Mouse (Mus musculus) left cerebral cortex, adult 9 months (tissue): ENCODE data around the gene Plekhh2.
"Not testable (repeated sequence)": the region's sequence is repeated elsewhere in the genome, so short reads cannot be mapped to it uniquely, and the experiment has no call there.

Source experiments
- DNase-seq, 2 experiments: peaks; one replicate each; pipeline ENCODE4 v3.0.0; 2022; ENCODE audit warnings: low spot score in 2 of 2

Gene Plekhh2

GRCm38 (mm10) chr17:84512516-84513085 is 906 bp downstream of the Plekhh2 start:
- DNase-seq: no peak

DNA sequence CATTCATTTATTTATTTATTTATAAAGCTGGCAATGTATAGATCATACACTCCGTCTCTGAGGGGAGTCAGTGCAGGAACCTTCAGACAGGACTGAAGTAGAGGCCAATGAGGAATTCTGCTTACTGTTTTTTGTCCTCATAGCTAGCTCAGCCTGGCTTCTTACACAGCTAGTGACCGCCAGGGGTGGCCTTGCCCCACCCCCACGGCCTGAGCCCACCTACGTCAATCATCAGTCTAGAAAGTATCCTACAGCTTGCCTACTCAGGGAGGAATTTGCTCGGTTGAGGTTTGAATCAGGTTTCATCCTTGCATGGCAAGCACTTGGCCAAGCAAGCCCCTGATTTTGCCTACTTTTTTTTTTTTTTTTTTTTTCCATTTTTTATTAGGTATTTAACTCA is 4.2 kb downstream of the Plekhh2 start:
- DNase-seq: no peak

GRCm38 (mm10) chr17:84519346-84519745 is 7.7 kb downstream of the Plekhh2 start:
- no peak for DNase-seq

DNA sequence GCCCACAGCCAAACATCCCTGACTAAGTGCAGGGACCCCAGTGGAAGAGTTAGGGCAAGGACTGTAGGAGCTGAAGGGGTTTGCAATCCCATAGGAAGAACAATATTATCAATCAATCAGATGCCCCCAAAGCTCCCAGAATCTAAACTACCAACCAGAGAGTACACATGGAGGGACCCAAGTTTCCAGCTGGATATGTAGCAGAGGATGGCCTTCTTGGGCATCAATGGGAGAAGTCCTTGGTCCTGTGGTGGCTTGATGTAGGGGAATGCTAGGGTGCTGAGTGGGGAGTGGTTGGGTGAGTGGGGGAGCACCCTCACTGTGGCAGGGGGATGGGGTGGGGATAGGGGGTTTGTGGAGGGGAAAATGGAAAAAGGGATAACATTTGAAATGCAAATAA is 8.4 kb downstream of the Plekhh2 start:
- DNase-seq: no peak

GRCm38 (mm10) chr17:84529356-84529755 is 17.7 kb downstream of the Plekhh2 start:
- no peak for DNase-seq

DNA sequence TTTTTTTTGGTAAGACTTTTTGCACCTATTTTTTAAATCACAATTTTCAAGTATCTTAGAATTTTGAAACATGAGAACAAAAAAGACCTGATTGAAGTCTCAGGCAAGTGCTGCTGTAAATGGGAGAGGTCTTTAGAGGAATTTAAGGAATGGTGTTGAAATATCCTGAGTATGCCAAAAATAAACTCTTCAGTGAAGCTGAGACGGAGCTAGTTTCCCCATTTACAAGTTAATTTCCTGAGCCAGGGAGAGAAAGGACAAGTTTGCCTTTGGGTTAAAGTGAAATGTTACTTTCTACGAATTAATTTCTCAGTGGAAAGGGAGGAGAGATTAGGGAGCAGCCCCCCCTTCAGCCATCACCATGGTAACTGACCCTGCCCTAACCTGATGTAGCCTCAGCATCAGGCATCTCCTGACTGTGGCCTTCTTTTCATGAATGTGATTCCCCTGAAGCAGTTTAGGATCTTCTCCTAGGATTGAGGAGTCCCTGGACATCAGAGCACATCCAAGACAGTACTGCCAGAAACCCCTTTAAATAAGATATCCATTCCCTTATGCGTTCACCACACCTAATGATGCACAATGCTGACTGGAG is 18.6 kb downstream of the Plekhh2 start:
- DNase-seq: no peak

- DNase-seq: no peak
Measured at GRCm38 (mm10) chr17:84532909-84533499, 21.3 kb downstream of the Plekhh2 start.

GRCm38 (mm10) chr17:84533841-84534240 is 22.1 kb downstream of the Plekhh2 start:
- DNase-seq: no peak

DNA sequence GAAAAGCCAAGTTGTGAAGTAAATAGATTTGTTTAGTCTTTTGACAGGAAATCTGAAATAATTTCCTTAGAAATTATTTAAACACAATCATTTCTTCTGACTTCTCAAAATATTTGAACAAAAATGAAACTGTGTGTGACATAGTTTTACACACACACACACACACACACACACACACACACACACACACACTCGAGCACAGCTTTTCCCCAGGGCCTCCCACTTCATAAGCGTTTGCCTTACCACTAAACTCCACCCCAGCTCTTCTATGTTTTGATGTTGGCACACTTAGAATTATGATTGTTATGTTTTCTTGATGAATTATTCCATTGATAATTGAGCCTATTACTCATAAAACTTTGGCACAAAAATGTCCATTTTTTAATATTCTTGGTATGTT is 22.9 kb downstream of the Plekhh2 start:
- DNase-seq: no peak

- DNase-seq: no peak
Measured at GRCm38 (mm10) chr17:84535226-84535625, 23.5 kb downstream of the Plekhh2 start.

- DNase-seq: no peak
Measured at GRCm38 (mm10) chr17:84537301-84537700, 25.6 kb downstream of the Plekhh2 start.

DNA sequence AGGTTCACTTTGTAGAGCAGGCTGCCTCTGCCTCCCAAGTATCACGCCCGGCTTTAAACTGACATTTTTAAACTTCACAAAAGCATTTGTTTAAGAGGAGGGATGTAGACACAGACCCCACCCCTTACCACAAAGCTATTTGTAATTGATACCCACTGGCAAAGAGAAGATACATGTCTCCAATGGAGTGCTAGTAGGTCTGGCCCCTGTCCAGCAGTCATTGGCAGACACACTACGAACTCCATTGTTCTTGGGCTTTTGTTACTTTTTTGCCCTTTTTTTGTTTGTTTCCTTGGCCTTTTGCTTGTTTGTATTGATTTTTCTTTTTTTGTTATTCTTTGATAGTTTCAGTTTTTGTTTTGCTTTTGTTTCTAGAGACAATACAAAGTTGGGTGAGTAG is 26.3 kb downstream of the Plekhh2 start:
- DNase-seq: no peak

- DNase-seq: no peak
Measured at GRCm38 (mm10) chr17:84540603-84541002, 28.9 kb downstream of the Plekhh2 start.

DNA sequence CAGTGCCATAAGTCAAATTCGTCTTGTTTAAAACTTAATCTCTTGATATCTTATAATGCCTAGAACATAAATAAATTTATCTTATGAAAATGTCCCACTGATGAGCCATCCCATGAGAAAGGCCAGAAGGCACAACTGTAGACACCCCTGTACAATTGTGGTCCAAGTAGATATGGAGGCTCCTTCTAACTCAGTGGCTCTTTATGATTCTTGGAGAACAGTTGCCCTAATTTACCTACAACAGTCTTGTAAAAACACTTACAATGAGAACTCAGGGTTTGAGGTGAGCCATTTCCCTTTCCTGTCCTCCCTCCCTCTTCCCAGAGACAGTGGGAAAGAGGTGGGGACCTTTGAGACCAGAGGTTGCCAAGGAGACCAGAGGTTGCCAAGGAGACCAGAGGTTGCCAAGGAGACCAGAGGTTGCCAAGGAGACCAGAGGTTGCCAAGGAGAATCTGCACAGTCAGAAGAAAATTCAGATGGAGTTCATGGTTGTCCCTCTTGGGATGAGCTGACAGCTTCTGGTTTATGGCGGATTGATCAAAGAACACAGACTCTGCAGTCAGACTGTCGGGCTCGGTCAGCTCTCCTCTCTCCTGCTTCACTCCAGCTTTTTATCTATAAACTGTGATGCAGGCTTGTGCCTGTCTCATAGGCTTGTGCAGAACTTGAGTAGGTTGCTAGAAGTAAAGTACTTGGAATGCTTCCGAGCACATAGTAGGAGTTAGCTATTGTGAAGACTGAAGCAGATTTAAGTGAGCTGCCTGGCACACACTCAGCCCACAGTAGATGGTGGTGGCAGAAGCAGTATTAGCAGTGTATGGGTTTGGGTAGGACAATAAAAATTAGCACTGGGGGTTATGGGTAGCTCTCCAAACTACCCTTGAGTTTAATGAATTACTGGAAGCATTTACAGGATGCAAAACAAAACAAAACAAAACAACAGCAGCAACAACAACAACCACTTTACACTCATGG is 39.5 kb downstream of the Plekhh2 start:
- DNase-seq: peak in 1 of 2 experiments; percentile 25

GRCm38 (mm10) chr17:84552230-84552629 is 40.5 kb downstream of the Plekhh2 start:
- DNase-seq: no peak

- DNase-seq: not testable (repeated sequence)
Measured at GRCm38 (mm10) chr17:84564264-84564663, 52.6 kb downstream of the Plekhh2 start.

- DNase-seq: no peak
Measured at GRCm38 (mm10) chr17:84565762-84566161, 54.1 kb downstream of the Plekhh2 start.

- no peak for DNase-seq
Measured at GRCm38 (mm10) chr17:84566773-84567555, 55.3 kb downstream of the Plekhh2 start.

DNA sequence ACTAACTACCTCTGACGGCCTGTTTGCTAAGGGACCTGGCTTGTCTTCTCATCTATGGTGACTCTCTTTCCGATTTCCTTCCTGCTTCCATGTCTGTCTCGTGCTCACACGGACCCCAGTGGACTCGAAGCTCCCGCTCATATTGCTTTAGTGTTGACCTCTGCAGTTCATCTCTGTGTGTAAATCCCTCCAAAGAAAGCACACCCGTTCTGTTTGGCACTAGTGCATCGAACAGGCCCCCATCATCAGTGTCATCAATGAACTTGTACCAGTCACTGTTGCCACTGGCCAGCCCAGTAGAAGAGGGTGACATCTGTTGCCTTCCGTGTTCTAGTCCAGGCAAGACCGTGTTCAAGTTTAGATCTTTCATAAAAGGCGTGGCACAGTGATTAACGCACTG is 57.1 kb downstream of the Plekhh2 start:
- DNase-seq: no peak

GRCm38 (mm10) chr17:84569770-84570169 is 58.1 kb downstream of the Plekhh2 start:
- DNase-seq: no peak

DNA sequence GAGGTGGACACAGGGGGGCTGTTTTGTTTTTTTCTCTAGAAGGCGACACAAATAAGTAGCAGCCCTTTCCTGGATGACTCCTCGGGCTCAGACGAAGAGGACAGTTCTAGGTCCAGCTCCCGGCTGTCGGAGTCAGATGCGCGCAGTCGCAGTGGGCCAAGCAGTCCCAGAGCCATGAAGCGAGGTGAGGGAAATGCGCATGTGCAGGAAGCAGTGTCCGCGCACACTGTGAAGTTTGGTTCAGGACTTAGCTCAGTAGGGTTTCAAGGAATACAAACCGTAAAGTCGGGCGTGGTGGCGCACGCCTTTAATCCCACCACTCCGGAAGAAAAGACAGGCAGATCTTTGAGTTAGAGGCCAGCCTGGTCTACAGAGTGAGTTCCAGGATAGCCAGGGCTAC is 59.9 kb downstream of the Plekhh2 start:
- DNase-seq: no peak

- no peak for DNase-seq
Measured at GRCm38 (mm10) chr17:84573305-84573704, 61.6 kb downstream of the Plekhh2 start.
